Mouse (Mus musculus): ENCODE results near the gene Prmt7. TPM values are rescaled to one million over a fixed set of nuclear protein-coding genes. Genes with fewer than 3 reads are reported as not detected.

Prmt7 gene
- 35.7 and 36.6 TPM in 2 replicates for polyA plus RNA-seq (2015; fragmentation: Nextera tagmentation; extraction: Ambion mirVana)

- peak within 1 kb of the TSS; percentile 96 for H3K4me3 ChIP-seq
- H3K36me3 ChIP-seq, result peaks cover 63% of the 10 kb centered on the region
- H3K4me1 ChIP-seq, result peaks cover 16% of the 10 kb centered on the region
- peak within 1 kb of the TSS; percentile 91 for H3K4me2 ChIP-seq
- H3K27me3 ChIP-seq (replicated peaks), result no peaks in the 10 kb centered on the region
- ATAC-seq (ENCODE audit: extremely low read depth, insufficient number of reproducible peaks, low FRiP score, low TSS enrichment), result peak; percentile 93
- H3K9ac ChIP-seq, result peak within 1 kb of the TSS; percentile 96
- H3K27ac ChIP-seq (replicated peaks), result peak within 1 kb of the TSS; percentile 94
- WGBS, result under 1% methylated on average over 52 of the region's 52 CpGs
- H3K9me3 ChIP-seq, result no peaks in the 10 kb centered on the region
Measured at GRCm38 (mm10) chr8:106210821-106211345, at the start of gene Prmt7, which contains the start of gene Slc7a6os. Gene Prmt7 (plus strand): TSS chr8:106210936. Gene Slc7a6os (minus strand): TSS chr8:106210935.

GRCm38 (mm10) chr8:106163251-106163650, 47.5 kb upstream of the Prmt7 start:
- peaks cover 16% of the 10 kb centered on the region for H3K4me1 ChIP-seq
- 83% methylated on average over 9 of the region's 9 CpGs for WGBS
- H3K4me3 ChIP-seq, result no peak overlapping the region
- no peaks in the 10 kb centered on the region for H3K27me3 ChIP-seq (replicated peaks)
- no peak for ATAC-seq (ENCODE audit: extremely low read depth, insufficient number of reproducible peaks, low FRiP score, low TSS enrichment)
- no peak overlapping the region for H3K27ac ChIP-seq (replicated peaks)
- H3K4me2 ChIP-seq, result no peak overlapping the region
- H3K9me3 ChIP-seq, result no peaks in the 10 kb centered on the region
- peaks cover 50% of the 10 kb centered on the region for H3K36me3 ChIP-seq
- no peak overlapping the region for H3K9ac ChIP-seq

GRCm38 (mm10) chr8:106165460-106165859, 45.3 kb upstream of the Prmt7 start:
- ATAC-seq (ENCODE audit: extremely low read depth, insufficient number of reproducible peaks, low FRiP score, low TSS enrichment), result no peak
- no peak overlapping the region for H3K9ac ChIP-seq
- H3K9me3 ChIP-seq, result no peaks in the 10 kb centered on the region
- H3K27ac ChIP-seq (replicated peaks), result no peak overlapping the region
- H3K4me2 ChIP-seq, result no peak overlapping the region
- H3K36me3 ChIP-seq, result peaks cover 43% of the 10 kb centered on the region
- H3K27me3 ChIP-seq (replicated peaks), result no peaks in the 10 kb centered on the region
- 35% methylated on average over 4 of the region's 4 CpGs for WGBS
- peaks cover 26% of the 10 kb centered on the region for H3K4me1 ChIP-seq
- H3K4me3 ChIP-seq, result no peak overlapping the region

GRCm38 (mm10) chr8:106168356-106169016, 42.2 kb upstream of the Prmt7 start, which contains the start of gene Slc7a6:
Gene Slc7a6 (plus strand): TSS chr8:106168857.
- Histone ChIP-seq H3K27ac (replicated peaks) (peak within 1 kb of the TSS; percentile 90), H3K4me3 (peak within 1 kb of the TSS; percentile 83), H3K9ac (peak within 1 kb of the TSS; percentile 91), H3K4me1 (peaks cover 26% of the 10 kb centered on the region), H3K27me3 (replicated peaks) (no peaks in the 10 kb centered on the region), H3K4me2 (peak within 1 kb of the TSS; percentile 95), H3K36me3 (peaks cover 12% of the 10 kb centered on the region), H3K9me3 (no peaks in the 10 kb centered on the region)
- WGBS, result 1% methylated on average over 57 of the region's 59 CpGs
- ATAC-seq (ENCODE audit: extremely low read depth, insufficient number of reproducible peaks, low FRiP score, low TSS enrichment), result peak; percentile 84

GRCm38 (mm10) chr8:106169017-106169933, 41.5 kb upstream of the Prmt7 start:
- Histone ChIP-seq H3K4me2 (peak overlapping the region; percentile 95), H3K9me3 (no peaks in the 10 kb centered on the region), H3K4me3 (peak overlapping the region; percentile 83), H3K4me1 (peaks cover 26% of the 10 kb centered on the region), H3K27me3 (replicated peaks) (no peaks in the 10 kb centered on the region), H3K27ac (replicated peaks) (peak overlapping the region; percentile 90), H3K9ac (peak overlapping the region; percentile 91), H3K36me3 (peaks cover 4% of the 10 kb centered on the region)
- no peak for ATAC-seq (ENCODE audit: extremely low read depth, insufficient number of reproducible peaks, low FRiP score, low TSS enrichment)
- WGBS, result 1% methylated on average over 53 of the region's 54 CpGs

GRCm38 (mm10) chr8:106169934-106170480, 40.7 kb upstream of the Prmt7 start:
- Histone ChIP-seq H3K9ac (peak overlapping the region; percentile 91), H3K27ac (replicated peaks) (peak overlapping the region; percentile 90; the same call in 1 of the 2 replicates), H3K9me3 (no peaks in the 10 kb centered on the region), H3K4me1 (peaks cover 26% of the 10 kb centered on the region), H3K4me2 (peak overlapping the region; percentile 95), H3K27me3 (replicated peaks) (no peaks in the 10 kb centered on the region), H3K4me3 (peak overlapping the region; percentile 83), H3K36me3 (no peaks in the 10 kb centered on the region)
- 34% methylated on average over 6 of the region's 6 CpGs for WGBS
- ATAC-seq (ENCODE audit: extremely low read depth, insufficient number of reproducible peaks, low FRiP score, low TSS enrichment), result no peak

- no peak for ATAC-seq (ENCODE audit: extremely low read depth, insufficient number of reproducible peaks, low FRiP score, low TSS enrichment)
- H3K36me3 ChIP-seq, result no peaks in the 10 kb centered on the region
- no peak overlapping the region for H3K4me2 ChIP-seq
- no peak overlapping the region for H3K9ac ChIP-seq
- no peak overlapping the region for H3K4me3 ChIP-seq
- no peaks in the 10 kb centered on the region for H3K9me3 ChIP-seq
- peaks cover 23% of the 10 kb centered on the region for H3K4me1 ChIP-seq
- 76% methylated on average over 3 of the region's 3 CpGs for WGBS
- no peaks in the 10 kb centered on the region for H3K27me3 ChIP-seq (replicated peaks)
- no peak overlapping the region for H3K27ac ChIP-seq (replicated peaks)
Measured at GRCm38 (mm10) chr8:106173566-106173965, 37.2 kb upstream of the Prmt7 start.

- Histone ChIP-seq H3K36me3 (peaks cover 11% of the 10 kb centered on the region), H3K27me3 (replicated peaks) (no peaks in the 10 kb centered on the region), H3K9me3 (no peaks in the 10 kb centered on the region), H3K9ac (no peak overlapping the region), H3K4me3 (no peak overlapping the region), H3K4me1 (peaks cover 14% of the 10 kb centered on the region), H3K27ac (replicated peaks) (no peak overlapping the region), H3K4me2 (no peak overlapping the region)
- 25% methylated on average over 1 of the region's 1 CpGs for WGBS
- ATAC-seq (ENCODE audit: extremely low read depth, insufficient number of reproducible peaks, low FRiP score, low TSS enrichment), result no peak
Measured at GRCm38 (mm10) chr8:106176891-106177290, 33.8 kb upstream of the Prmt7 start.

GRCm38 (mm10) chr8:106177594-106177993, 33.1 kb upstream of the Prmt7 start:
- Histone ChIP-seq H3K4me1 (peaks cover 14% of the 10 kb centered on the region), H3K4me3 (no peak overlapping the region), H3K36me3 (peaks cover 17% of the 10 kb centered on the region), H3K27ac (replicated peaks) (no peak overlapping the region), H3K9ac (0 out of 2 replicates have a peak overlapping the region, but pooled peaks have one; percentile 10), H3K4me2 (no peak overlapping the region), H3K27me3 (replicated peaks) (no peaks in the 10 kb centered on the region), H3K9me3 (no peaks in the 10 kb centered on the region)
- WGBS, result 62% methylated on average over 1 of the region's 1 CpGs
- no peak for ATAC-seq (ENCODE audit: extremely low read depth, insufficient number of reproducible peaks, low FRiP score, low TSS enrichment)

GRCm38 (mm10) chr8:106178428-106178827, 32.3 kb upstream of the Prmt7 start:
- 63% methylated on average over 2 of the region's 2 CpGs for WGBS
- no peak overlapping the region for H3K9ac ChIP-seq
- H3K4me2 ChIP-seq, result no peak overlapping the region
- no peak overlapping the region for H3K27ac ChIP-seq (replicated peaks)
- no peak overlapping the region for H3K4me3 ChIP-seq
- H3K36me3 ChIP-seq, result peaks cover 18% of the 10 kb centered on the region
- H3K9me3 ChIP-seq, result no peaks in the 10 kb centered on the region
- no peak for ATAC-seq (ENCODE audit: extremely low read depth, insufficient number of reproducible peaks, low FRiP score, low TSS enrichment)
- H3K4me1 ChIP-seq, result peaks cover 14% of the 10 kb centered on the region
- no peaks in the 10 kb centered on the region for H3K27me3 ChIP-seq (replicated peaks)
